Mouse (Mus musculus) forebrain, embryonic 13.5 days (tissue): ENCODE data around the gene Gm45234. TPM values are rescaled to one million over a fixed set of nuclear protein-coding genes. Genes with fewer than 3 reads are reported as not detected.

Experiments
- ATAC-seq: fragments of 200-750 bp; cut with Nextera tagmentation; 2 replicates; pipeline ENCODE4 v1.8.0; 2017
- H3K27ac ChIP-seq: fragments of 300-500 bp; sonication (generic); 2 replicates; pipeline ENCODE4 v1.5.1; 2015; ENCODE audit warnings: inconsistent platforms, mild to moderate bottlenecking, moderate library complexity
- H3K27me3 ChIP-seq: fragments of 300-500 bp; sonication (generic); 2 replicates; pipeline ENCODE4 v1.6.1; 2015; ENCODE audit warnings: mild to moderate bottlenecking, inconsistent platforms
- H3K36me3 ChIP-seq: fragments of 300-500 bp; sonication (generic); 2 replicates; pipeline ENCODE4 v1.6.1; 2015; ENCODE audit warnings: mild to moderate bottlenecking, inconsistent platforms; ENCODE audit not compliant: poor library complexity, severe bottlenecking
- H3K4me1 ChIP-seq: fragments of 300-500 bp; sonication (generic); 2 replicates; pipeline ENCODE4 v1.6.1; 2015; ENCODE audit warnings: inconsistent platforms
- H3K4me2 ChIP-seq: fragments of 300-500 bp; sonication (generic); 2 replicates; pipeline ENCODE4 v1.6.1; 2015; ENCODE audit warnings: inconsistent platforms, mild to moderate bottlenecking, moderate library complexity
- H3K4me3 ChIP-seq: fragments of 300-500 bp; sonication (generic); 2 replicates; pipeline ENCODE4 v1.5.1; 2015; ENCODE audit warnings: mild to moderate bottlenecking, inconsistent platforms
- H3K9ac ChIP-seq: fragments of 300-500 bp; sonication (generic); 2 replicates; pipeline ENCODE4 v1.6.1; 2015; ENCODE audit warnings: mild to moderate bottlenecking, inconsistent platforms
- H3K9me3 ChIP-seq: fragments of 300-500 bp; sonication (generic); replicated peaks from 2 replicates; pipeline ENCODE4 v1.6.1; 2016; ENCODE audit warnings: inconsistent platforms
- WGBS: fragments of 180-500 bp; shearing (Covaris S2); methylation state at CpG from one replicate; pipeline ENCODE4 v1.1.7; 2015; 5-methylcytosine and 5-hydroxymethylcytosine counted together
- microRNA counts: library from miRNA; unstranded; fragments of <30 nt; microRNA quantifications from one replicate; lab custom pipeline; 2016
- microRNA-seq: library from miRNA; unstranded; fragments of <30 nt; microRNA quantifications from one replicate; pipeline ENCODE4, GENCODE M21; 2016
- polyA plus RNA-seq: library from polyadenylated mRNA; unstranded; fragments of >200 nt; fragmentation: Nextera tagmentation; extraction: Ambion mirVana; gene quantifications from 2 replicates; pipeline ENCODE4 v1.2.1, GENCODE M21; 2015

The Gm45234 gene
- polyA plus RNA-seq, 1 experiment from 2014 or later: not detected

GRCm38 (mm10) chr6:124699962-124700610, 55.7 kb downstream of the Gm45234 start:
- peaks cover 64% of the 10 kb centered on the region for H3K36me3 ChIP-seq
- no peak overlapping the region for H3K9ac ChIP-seq
- no peaks in the 10 kb centered on the region for H3K4me1 ChIP-seq
- H3K9me3 ChIP-seq: no peaks in the 10 kb centered on the region
- H3K27me3 ChIP-seq: no peaks in the 10 kb centered on the region
- H3K4me2 ChIP-seq: no peak overlapping the region
- no peak overlapping the region for H3K4me3 ChIP-seq
- H3K27ac ChIP-seq: no peak overlapping the region
- 83% methylated on average over 11 of the region's 11 CpGs for WGBS
- ATAC-seq: 0 out of 2 replicates have a peak, but pooled peaks have one; percentile 19

GRCm38 (mm10) chr6:124699366-124699765, 56.5 kb downstream of the Gm45234 start:
- no peaks in the 10 kb centered on the region for H3K27me3 ChIP-seq
- WGBS: 87% methylated on average over 4 of the region's 4 CpGs
- ATAC-seq: no peak
- H3K9me3 ChIP-seq: no peaks in the 10 kb centered on the region
- H3K4me2 ChIP-seq: no peak overlapping the region
- no peak overlapping the region for H3K4me3 ChIP-seq
- no peak overlapping the region for H3K9ac ChIP-seq
- peaks cover 4% of the 10 kb centered on the region for H3K4me1 ChIP-seq
- peaks cover 57% of the 10 kb centered on the region for H3K36me3 ChIP-seq
- no peak overlapping the region for H3K27ac ChIP-seq

GRCm38 (mm10) chr6:124698751-124699150, 57.1 kb downstream of the Gm45234 start:
- WGBS: 90% methylated on average over 6 of the region's 6 CpGs
- peaks cover 9% of the 10 kb centered on the region for H3K4me1 ChIP-seq
- H3K4me3 ChIP-seq: no peak overlapping the region
- H3K36me3 ChIP-seq: peaks cover 51% of the 10 kb centered on the region
- H3K27me3 ChIP-seq: no peaks in the 10 kb centered on the region
- H3K9me3 ChIP-seq: no peaks in the 10 kb centered on the region
- no peak overlapping the region for H3K4me2 ChIP-seq
- no peak overlapping the region for H3K9ac ChIP-seq
- H3K27ac ChIP-seq: no peak overlapping the region
- no peak for ATAC-seq

GRCm38 (mm10) chr6:124696441-124697150, 59.2 kb downstream of the Gm45234 start:
- Histone ChIP-seq H3K4me2 (no peak overlapping the region), H3K4me1 (peaks cover 9% of the 10 kb centered on the region), H3K27ac (no peak overlapping the region), H3K36me3 (peaks cover 29% of the 10 kb centered on the region), H3K9ac (no peak overlapping the region), H3K9me3 (no peaks in the 10 kb centered on the region), H3K27me3 (no peaks in the 10 kb centered on the region), H3K4me3 (no peak overlapping the region)
- WGBS: 90% methylated on average over 7 of the region's 7 CpGs
- no peak for ATAC-seq

- Histone ChIP-seq H3K4me1 (peaks cover 9% of the 10 kb centered on the region), H3K4me3 (no peak overlapping the region), H3K36me3 (peaks cover 7% of the 10 kb centered on the region; the same call in 1 of the 2 replicates), H3K27me3 (no peaks in the 10 kb centered on the region), H3K9ac (no peak overlapping the region), H3K9me3 (no peaks in the 10 kb centered on the region), H3K27ac (peak overlapping the region; percentile 48; the same call in 1 of the 2 replicates), H3K4me2 (no peak overlapping the region)
- 81% methylated on average over 15 of the region's 15 CpGs for WGBS
- peak; percentile 68 for ATAC-seq
Measured at GRCm38 (mm10) chr6:124694166-124694955, 61.5 kb downstream of the Gm45234 start.

DNA sequence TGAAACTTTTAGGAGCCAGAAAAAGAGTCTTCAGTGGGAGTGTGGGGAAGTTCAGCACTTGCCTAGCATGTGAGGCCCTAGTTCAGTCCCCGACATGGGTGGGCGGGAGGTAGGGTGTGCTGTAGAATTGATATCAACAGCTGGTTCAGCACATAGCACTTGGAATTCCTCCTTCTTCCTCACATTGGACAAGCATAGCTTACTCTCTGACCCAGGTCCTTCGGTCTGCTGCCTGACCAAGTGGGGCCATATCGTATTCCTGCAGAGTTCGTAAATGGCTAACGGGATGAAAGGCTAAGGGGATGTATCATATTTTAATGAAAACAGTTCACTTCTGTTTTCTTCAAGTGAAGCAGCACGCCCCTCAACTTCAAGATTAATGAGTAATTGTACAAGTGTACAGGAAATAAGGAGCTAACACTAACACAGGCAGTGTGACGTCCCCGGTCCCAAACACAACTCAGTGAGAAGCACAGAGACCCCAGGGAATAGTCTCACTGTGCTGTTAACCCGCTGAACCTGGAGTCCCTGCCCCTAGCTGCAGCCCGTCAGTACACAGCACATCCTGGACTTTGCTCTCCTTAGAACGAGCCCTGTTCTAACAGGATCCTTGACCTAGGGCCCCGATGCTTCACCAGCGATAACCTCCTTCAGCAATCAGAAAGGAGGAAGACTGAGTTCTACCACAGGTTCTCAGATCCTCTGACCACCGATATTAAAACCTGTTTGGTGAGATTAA, 62.4 kb downstream of the Gm45234 start:
- Histone ChIP-seq H3K4me1 (peaks cover 9% of the 10 kb centered on the region), H3K36me3 (no peaks in the 10 kb centered on the region), H3K4me3 (no peak overlapping the region), H3K4me2 (no peak overlapping the region), H3K27me3 (no peaks in the 10 kb centered on the region), H3K27ac (0 out of 2 replicates have a peak overlapping the region, but pooled peaks have one; percentile 48), H3K9ac (no peak overlapping the region), H3K9me3 (no peaks in the 10 kb centered on the region)
- 83% methylated on average over 15 of the region's 15 CpGs for WGBS
- no peak for ATAC-seq

GRCm38 (mm10) chr6:124690517-124690916, 65.3 kb downstream of the Gm45234 start:
- Histone ChIP-seq H3K9ac (no peak overlapping the region), H3K27me3 (no peaks in the 10 kb centered on the region), H3K36me3 (no peaks in the 10 kb centered on the region), H3K4me1 (peaks cover 9% of the 10 kb centered on the region), H3K9me3 (no peaks in the 10 kb centered on the region), H3K4me2 (no peak overlapping the region), H3K27ac (no peak overlapping the region), H3K4me3 (no peak overlapping the region)
- 95% methylated on average over 3 of the region's 3 CpGs for WGBS
- no peak for ATAC-seq

MicroRNAs encoded within 50 kb of the gene (microRNA counts, 519-probe panel; counts per million panel counts)
- 177 counts per million, percentile 53 among the panel's probes with 10 or more counts for microRNA mmu-miR-141 (lab: Ali Mortazavi, UCI)
- 177 counts per million, percentile 53 among the panel's probes with 10 or more counts for microRNA mmu-miR-200c (lab: Ali Mortazavi, UCI)

Small RNA genes lying within 50 kb of the gene (microRNA-seq; reads per million reads assigned to microRNA genes)
- 7.0 reads per million, percentile 19 among the genes with 10 or more reads in this experiment for gene Mir141
- 37.8 reads per million, percentile 38 among the genes with 10 or more reads in this experiment for gene Mir200c

Other genes with a start within 250 kb of the Gm45234 start
- gene C1ra, start 243.6 kb downstream of the Gm45234 start, polyA plus RNA-seq: 0.09 and 0.12 TPM in 2 replicates
- gene C1s1, start 213.7 kb downstream of the Gm45234 start, polyA plus RNA-seq: 0.14 and 0.40 TPM in 2 replicates
- not detected in 2 replicates for gene C1rb, start 185.7 kb downstream of the Gm45234 start, polyA plus RNA-seq
- 0.13 TPM in 1 of 2 replicates, not detected in the other for gene C1s2, start 119.9 kb downstream of the Gm45234 start, polyA plus RNA-seq
- 34.8 and 36.6 TPM in 2 replicates for gene Lpcat3, start 93.0 kb downstream of the Gm45234 start, polyA plus RNA-seq
- gene Emg1, start 43.8 kb downstream of the Gm45234 start, polyA plus RNA-seq: 194 and 209 TPM in 2 replicates
- gene Phb2, start 43.7 kb downstream of the Gm45234 start, polyA plus RNA-seq: 289 and 292 TPM in 2 replicates
- 2.5 and 3.8 TPM in 2 replicates for gene Ptpn6, start 17.3 kb downstream of the Gm45234 start, polyA plus RNA-seq
- 675 and 699 TPM in 2 replicates for gene Grcc10, start 14.6 kb downstream of the Gm45234 start, polyA plus RNA-seq
- 17.7 and 19.8 TPM in 2 replicates for gene Atn1, start 503 bp upstream of the Gm45234 start, polyA plus RNA-seq
- 15.4 and 19.4 TPM in 2 replicates for gene Eno2, start 13.7 kb upstream of the Gm45234 start, polyA plus RNA-seq
- 3.6 and 5.9 TPM in 2 replicates for gene Lrrc23, start 23.7 kb upstream of the Gm45234 start, polyA plus RNA-seq
- 5.1 and 5.3 TPM in 2 replicates for gene Spsb2, start 52.6 kb upstream of the Gm45234 start, polyA plus RNA-seq
- gene Tpi1, start 58.3 kb upstream of the Gm45234 start, polyA plus RNA-seq: 467 and 491 TPM in 2 replicates
- 178 and 203 TPM in 2 replicates for gene Usp5, start 73.5 kb upstream of the Gm45234 start, polyA plus RNA-seq
- gene Cdca3, start 73.5 kb upstream of the Gm45234 start, polyA plus RNA-seq: 207 and 217 TPM in 2 replicates
- gene Gnb3, start 84.3 kb upstream of the Gm45234 start, polyA plus RNA-seq: 0.46 and 0.74 TPM in 2 replicates
- 11.4 and 12.4 TPM in 2 replicates for gene P3h3, start 101.7 kb upstream of the Gm45234 start, polyA plus RNA-seq
- 11.7 and 13.4 TPM in 2 replicates for gene Gpr162, start 108.0 kb upstream of the Gm45234 start, polyA plus RNA-seq
- 0.08 TPM in 2 replicates for gene Cd4, start 132.2 kb upstream of the Gm45234 start, polyA plus RNA-seq
- gene Lag3, start 155.7 kb upstream of the Gm45234 start, polyA plus RNA-seq: 1.3 and 1.9 TPM in 2 replicates
- 588 and 626 TPM in 2 replicates for gene Ptms, start 164.1 kb upstream of the Gm45234 start, polyA plus RNA-seq
- gene Mlf2, start 175.4 kb upstream of the Gm45234 start, polyA plus RNA-seq: 398 and 409 TPM in 2 replicates
- 89.0 and 99.3 TPM in 2 replicates for gene Cops7a, start 209.5 kb upstream of the Gm45234 start, polyA plus RNA-seq
- gene Pianp, start 240.7 kb upstream of the Gm45234 start, polyA plus RNA-seq: 13.0 and 16.1 TPM in 2 replicates